Mouse (Mus musculus): Measurements from ENCODE around the gene Fgfr2.

GRCm38 (mm10) chr7:133167903-133168302, 44.8 kb upstream of the Fgfr2 start:
- TF ChIP-seq POLR2A (IDR thresholded peaks at IDR 0.05; ENCODE audit: control insufficient read depth, low read depth, low read length) (no peak), CTCF (IDR thresholded peaks at IDR 0.05; ENCODE audit: control insufficient read depth, insufficient read depth, insufficient replicate concordance, low read depth, low read length) (no peak)
